Mouse (Mus musculus) kidney, embryonic 16.5 days (tissue): ENCODE measurements around the gene Crtac1. TPM values are rescaled to one million over a fixed set of nuclear protein-coding genes. Genes with fewer than 3 reads are reported as not detected.

Experiments
- ATAC-seq: fragments of 200-750 bp; cut with Nextera tagmentation; 2 replicates; pipeline ENCODE4 v1.8.0; 2017; ENCODE audit warnings: moderate TSS enrichment; ENCODE audit not compliant: low FRiP score, low TSS enrichment
- H3K27ac ChIP-seq: fragments of 300-500 bp; sonication (generic); 2 replicates; pipeline ENCODE4 v1.5.1; 2014; ENCODE audit warnings: low read length
- H3K27me3 ChIP-seq: fragments of 300-500 bp; sonication (generic); 2 replicates; pipeline ENCODE4 v1.6.1; 2014; ENCODE audit warnings: low read length, control low read depth, mixed read lengths; ENCODE audit not compliant: insufficient read depth
- H3K36me3 ChIP-seq: fragments of 300-500 bp; sonication (generic); 2 replicates; pipeline ENCODE4 v1.6.1; 2014; ENCODE audit warnings: low read length, control low read depth, mixed read lengths; ENCODE audit not compliant: insufficient read depth
- H3K4me1 ChIP-seq: fragments of 300-500 bp; sonication (generic); 2 replicates; pipeline ENCODE4 v1.6.1; 2014; ENCODE audit warnings: low read length, control low read depth, mixed read lengths; ENCODE audit not compliant: insufficient read depth
- H3K4me2 ChIP-seq: fragments of 300-500 bp; sonication (generic); replicated peaks from 2 replicates; pipeline ENCODE4 v1.6.1; 2014; ENCODE audit warnings: low read depth, low read length
- H3K4me3 ChIP-seq: fragments of 300-500 bp; sonication (generic); 2 replicates; pipeline ENCODE4 v1.5.1; 2014; ENCODE audit warnings: mild to moderate bottlenecking, low read length
- H3K9ac ChIP-seq: fragments of 300-500 bp; sonication (generic); replicated peaks from 2 replicates; pipeline ENCODE4 v1.6.1; 2014; ENCODE audit warnings: low read length
- H3K9me3 ChIP-seq: fragments of 300-500 bp; sonication (generic); 2 replicates; pipeline ENCODE4 v1.6.1; 2016; ENCODE audit warnings: low read length, control low read depth
- WGBS: fragments of 180-500 bp; shearing (Covaris S2); extraction: QIAGEN DNeasy Blood & Tissue Kit; methylation state at CpG from one replicate; pipeline ENCODE4 v1.1.7; 2014; 5-methylcytosine and 5-hydroxymethylcytosine counted together
- polyA plus RNA-seq: library from polyadenylated mRNA; unstranded; fragments of >200 nt; fragmentation: Nextera tagmentation; extraction: Ambion mirVana; gene quantifications from 2 replicates; pipeline ENCODE4 v1.2.1, GENCODE M21; 2015

The Crtac1 gene
- polyA plus RNA-seq, 1 experiment from 2014 or later: 6.0 TPM

GRCm38 (mm10) chr19:42256611-42257240 is 174.9 kb downstream of the Crtac1 start:
- no peak for ATAC-seq
- no peaks in the 10 kb centered on the region for H3K36me3 ChIP-seq
- peaks cover 19% of the 10 kb centered on the region for H3K27me3 ChIP-seq
- H3K4me3 ChIP-seq: no peak overlapping the region
- H3K4me1 ChIP-seq: peaks cover 5% of the 10 kb centered on the region
- no peaks in the 10 kb centered on the region for H3K9me3 ChIP-seq
- no peak overlapping the region for H3K27ac ChIP-seq
- WGBS: 84% methylated on average over 12 of the region's 12 CpGs
- no peak overlapping the region for H3K9ac ChIP-seq
- no peak overlapping the region for H3K4me2 ChIP-seq

GRCm38 (mm10) chr19:42255784-42256610 is 175.6 kb downstream of the Crtac1 start:
- H3K9ac ChIP-seq: no peak overlapping the region
- peak overlapping the region; percentile 36 for H3K4me3 ChIP-seq
- H3K27ac ChIP-seq: no peak overlapping the region
- no peaks in the 10 kb centered on the region for H3K36me3 ChIP-seq
- WGBS: 4% methylated on average over 32 of the region's 42 CpGs
- peak; percentile 98 for ATAC-seq
- peak overlapping the region; percentile 57 for H3K4me2 ChIP-seq
- H3K9me3 ChIP-seq: no peaks in the 10 kb centered on the region
- H3K27me3 ChIP-seq: peaks cover 19% of the 10 kb centered on the region
- peaks cover 5% of the 10 kb centered on the region for H3K4me1 ChIP-seq

- Histone ChIP-seq H3K27ac (no peak overlapping the region), H3K9ac (no peak overlapping the region), H3K9me3 (no peaks in the 10 kb centered on the region), H3K36me3 (no peaks in the 10 kb centered on the region), H3K4me1 (peaks cover 5% of the 10 kb centered on the region), H3K4me2 (peak overlapping the region; percentile 57), H3K4me3 (peak overlapping the region; percentile 36), H3K27me3 (peaks cover 19% of the 10 kb centered on the region)
- under 1% methylated on average over 10 of the region's 23 CpGs for WGBS
- peak; percentile 64 for ATAC-seq
Measured at GRCm38 (mm10) chr19:42255438-42255783, 176.2 kb downstream of the Crtac1 start.

GRCm38 (mm10) chr19:42249976-42250914 is 181.3 kb downstream of the Crtac1 start:
- peaks cover 15% of the 10 kb centered on the region for H3K27me3 ChIP-seq
- H3K27ac ChIP-seq: no peak overlapping the region
- no peaks in the 10 kb centered on the region for H3K36me3 ChIP-seq
- H3K4me1 ChIP-seq: peaks cover under 1% of the 10 kb centered on the region; the same call in 1 of the 2 replicates
- H3K9ac ChIP-seq: no peak overlapping the region
- no peak overlapping the region for H3K4me2 ChIP-seq
- H3K4me3 ChIP-seq: no peak overlapping the region
- 56% methylated on average over 11 of the region's 11 CpGs for WGBS
- H3K9me3 ChIP-seq: no peaks in the 10 kb centered on the region
- no peak for ATAC-seq

GRCm38 (mm10) chr19:42247519-42247918 is 184.1 kb downstream of the Crtac1 start, which contains the start of gene Golga7b:
Gene Golga7b (plus strand): TSS chr19:42247574.
- ATAC-seq: no peak
- WGBS: 82% methylated on average over 3 of the region's 3 CpGs
- no peak within 1 kb of the TSS for H3K9ac ChIP-seq
- H3K27me3 ChIP-seq: no peaks in the 10 kb centered on the region
- no peaks in the 10 kb centered on the region for H3K9me3 ChIP-seq
- no peak within 1 kb of the TSS for H3K4me3 ChIP-seq
- no peak within 1 kb of the TSS for H3K4me2 ChIP-seq
- no peak within 1 kb of the TSS for H3K27ac ChIP-seq
- H3K4me1 ChIP-seq: no peaks in the 10 kb centered on the region
- H3K36me3 ChIP-seq: no peaks in the 10 kb centered on the region

GRCm38 (mm10) chr19:42246626-42247025 is 185.0 kb downstream of the Crtac1 start:
- no peak overlapping the region for H3K4me3 ChIP-seq
- WGBS: 45% methylated on average over 5 of the region's 5 CpGs
- H3K4me2 ChIP-seq: no peak overlapping the region

GRCm38 (mm10) chr19:42243401-42243800 is 188.2 kb downstream of the Crtac1 start:
- H3K4me3 ChIP-seq: no peak overlapping the region
- H3K9me3 ChIP-seq: no peaks in the 10 kb centered on the region
- H3K9ac ChIP-seq: no peak overlapping the region
- no peaks in the 10 kb centered on the region for H3K36me3 ChIP-seq
- no peak overlapping the region for H3K4me2 ChIP-seq
- no peaks in the 10 kb centered on the region for H3K27me3 ChIP-seq
- WGBS: 49% methylated on average over 3 of the region's 3 CpGs
- no peak overlapping the region for H3K27ac ChIP-seq
- ATAC-seq: no peak
- no peaks in the 10 kb centered on the region for H3K4me1 ChIP-seq

More at GRCm38 (mm10) chr19:42246626-42247025, 185.0 kb downstream of the Crtac1 start:
- no peak overlapping the region for H3K27ac ChIP-seq
- no peaks in the 10 kb centered on the region for H3K9me3 ChIP-seq
- no peak overlapping the region for H3K9ac ChIP-seq
- H3K36me3 ChIP-seq: no peaks in the 10 kb centered on the region
- ATAC-seq: no peak
- no peaks in the 10 kb centered on the region for H3K27me3 ChIP-seq
- H3K4me1 ChIP-seq: no peaks in the 10 kb centered on the region

- no peak overlapping the region for H3K4me2 ChIP-seq
- H3K9me3 ChIP-seq: no peaks in the 10 kb centered on the region
- H3K27me3 ChIP-seq: no peaks in the 10 kb centered on the region
- no peak overlapping the region for H3K4me3 ChIP-seq
- no peaks in the 10 kb centered on the region for H3K36me3 ChIP-seq
- no peak overlapping the region for H3K27ac ChIP-seq
- H3K9ac ChIP-seq: no peak overlapping the region
- WGBS: 53% methylated on average over 8 of the region's 8 CpGs
- no peak for ATAC-seq
- no peaks in the 10 kb centered on the region for H3K4me1 ChIP-seq
Measured at GRCm38 (mm10) chr19:42240881-42241280, 190.7 kb downstream of the Crtac1 start.

- H3K27ac ChIP-seq: no peak overlapping the region
- no peak for ATAC-seq
Measured at GRCm38 (mm10) chr19:42238341-42238715, 193.3 kb downstream of the Crtac1 start.

More at GRCm38 (mm10) chr19:42238341-42238715, 193.3 kb downstream of the Crtac1 start:
- Histone ChIP-seq H3K4me2 (no peak overlapping the region), H3K27me3 (no peaks in the 10 kb centered on the region), H3K9ac (no peak overlapping the region), H3K36me3 (no peaks in the 10 kb centered on the region), H3K4me3 (no peak overlapping the region), H3K4me1 (no peaks in the 10 kb centered on the region), H3K9me3 (no peaks in the 10 kb centered on the region)
- WGBS: 63% methylated on average over 7 of the region's 7 CpGs
